8 mouse cellular contexts compared by ENCODE assay signal in the genomic region with DNA sequence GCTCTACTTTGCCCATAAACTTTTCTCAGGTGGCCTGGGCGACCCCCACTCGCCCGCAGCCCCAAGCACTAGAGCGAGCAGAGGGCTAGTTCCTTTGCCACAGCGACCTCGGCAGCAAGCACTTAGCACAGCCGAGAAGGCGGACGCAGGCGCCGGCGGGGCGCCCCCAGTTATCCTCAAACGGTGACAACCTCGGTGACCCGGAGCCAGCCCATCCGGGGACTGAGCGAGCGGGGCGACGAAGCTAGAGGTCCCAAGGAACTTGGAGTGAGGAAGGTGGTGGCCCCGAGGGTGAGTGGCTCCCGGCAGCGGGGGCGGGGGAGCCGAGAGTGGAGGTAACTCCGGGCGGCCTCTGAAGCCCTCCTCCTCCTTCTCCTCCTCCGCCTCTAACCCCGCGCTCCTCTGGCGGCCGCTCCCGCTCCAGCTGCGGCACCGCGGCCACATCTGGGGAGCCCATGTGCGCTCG. TPM values are rescaled to one million over a fixed set of nuclear protein-coding genes. Genes with fewer than 3 reads are reported as not detected.
A peak's percentile ranks its signal among the peaks of the same experiment; 100 is the strongest.
DNase-seq lines count a peak whose midpoint lies in the region; ATAC-seq and TF ChIP-seq lines count a peak whose summit lies in the region.

A gene (plus strand): TSS at position 370 of the 466 bp plus-strand sequence.

- no peak within 1 kb of the TSS for H3K27ac ChIP-seq in forebrain, embryonic 11.5 days (ENCODE audit: low read depth, low read length)
- peak within 1 kb of the TSS; percentile 41; the same call in 1 of the 2 replicates for H3K27ac ChIP-seq in heart, embryonic 12.5 days (ENCODE audit: poor library complexity, severe bottlenecking)
- H3K27ac ChIP-seq in kidney, embryonic 16.5 days (ENCODE audit: low read length), result peak within 1 kb of the TSS; percentile 75
- no peak within 1 kb of the TSS for H3K27ac ChIP-seq in liver, embryonic 15.5 days (replicated peaks)
- no peak within 1 kb of the TSS for H3K27ac ChIP-seq in olfactory bulb, adult 2 months (ENCODE audit: insufficient read depth, low read depth, low read length)

- H3K4me1 ChIP-seq in forebrain, embryonic 11.5 days (replicated peaks; ENCODE audit: control insufficient read depth, insufficient read depth, low read length), result no peaks in the 10 kb centered on the region; the same call in 1 of the 2 replicates
- H3K4me1 ChIP-seq in heart, embryonic 12.5 days (replicated peaks), result no peaks in the 10 kb centered on the region
- H3K4me1 ChIP-seq in kidney, embryonic 16.5 days (ENCODE audit: insufficient read depth, low read length), result peaks cover 20% of the 10 kb centered on the region; the same call in 1 of the 2 replicates
- no peaks in the 10 kb centered on the region for H3K4me1 ChIP-seq in liver, embryonic 15.5 days (replicated peaks)
- 0 out of 2 replicates have a peak, but pooled peaks cover 4% of the 10 kb centered on the region for H3K4me1 ChIP-seq in olfactory bulb, adult 2 months (ENCODE audit: control insufficient read depth, insufficient read depth, low read length)

- DNase-seq in CD4-positive helper T cell, adult 2 months (ENCODE audit: low read depth, low spot score), result peak; percentile 5
- peak; percentile 40 for DNase-seq in brain, adult 2 months (ENCODE audit: low read depth, low spot score)
- peak; percentile 79 for DNase-seq in forebrain, embryonic 11.5 days (ENCODE audit: low spot score)
- DNase-seq in urinary bladder, postnatal 25 days (ENCODE audit: low spot score), result peak; percentile 26

- peak within 1 kb of the TSS; percentile 99 for H3K4me2 ChIP-seq in forebrain, embryonic 11.5 days (ENCODE audit: low read depth, low read length, severe bottlenecking)
- peak within 1 kb of the TSS; percentile 92 for H3K4me2 ChIP-seq in heart, embryonic 12.5 days
- H3K4me2 ChIP-seq in kidney, embryonic 16.5 days (replicated peaks; ENCODE audit: low read depth, low read length), result peak within 1 kb of the TSS; percentile 100
- peak within 1 kb of the TSS; percentile 65 for H3K4me2 ChIP-seq in liver, embryonic 15.5 days

- ATAC-seq in forebrain, embryonic 11.5 days (replicated peaks; ENCODE audit: low FRiP score), result peak; percentile 74
- peak; percentile 69 for ATAC-seq in heart, embryonic 12.5 days (ENCODE audit: insufficient number of reproducible peaks, low FRiP score)
- ATAC-seq in kidney, embryonic 16.5 days (ENCODE audit: low FRiP score, low TSS enrichment), result peak; percentile 77
- peak; percentile 34 for ATAC-seq in liver, embryonic 15.5 days (ENCODE audit: insufficient read depth)

- H3K4me3 ChIP-seq in forebrain, embryonic 11.5 days (ENCODE audit: low read depth, low read length), result peak within 1 kb of the TSS; percentile 84
- peak within 1 kb of the TSS; percentile 86 for H3K4me3 ChIP-seq in heart, embryonic 12.5 days
- H3K4me3 ChIP-seq in kidney, embryonic 16.5 days (ENCODE audit: low read length), result peak within 1 kb of the TSS; percentile 72
- peak within 1 kb of the TSS; percentile 54 for H3K4me3 ChIP-seq in liver, embryonic 15.5 days (replicated peaks)
- peak within 1 kb of the TSS; percentile 76 for H3K4me3 ChIP-seq in olfactory bulb, adult 2 months (ENCODE audit: insufficient read depth, low read depth, low read length)

- no peaks in the 10 kb centered on the region for H3K36me3 ChIP-seq in forebrain, embryonic 11.5 days (ENCODE audit: control insufficient read depth, insufficient read depth, low read length)
- H3K36me3 ChIP-seq in heart, embryonic 12.5 days, result no peaks in the 10 kb centered on the region
- no peaks in the 10 kb centered on the region for H3K36me3 ChIP-seq in kidney, embryonic 16.5 days (ENCODE audit: insufficient read depth, low read length)
- H3K36me3 ChIP-seq in liver, embryonic 15.5 days (replicated peaks), result no peaks in the 10 kb centered on the region

- H3K9ac ChIP-seq in forebrain, embryonic 11.5 days (ENCODE audit: low read length), result peak within 1 kb of the TSS; percentile 84
- H3K9ac ChIP-seq in heart, embryonic 12.5 days, result peak within 1 kb of the TSS; percentile 84
- peak within 1 kb of the TSS; percentile 82 for H3K9ac ChIP-seq in kidney, embryonic 16.5 days (replicated peaks; ENCODE audit: low read length)
- H3K9ac ChIP-seq in liver, embryonic 15.5 days, result no peak within 1 kb of the TSS; the same call in 1 of the 2 replicates

- H3K9me3 ChIP-seq in forebrain, embryonic 11.5 days (ENCODE audit: control insufficient read depth, low read length), result no peaks in the 10 kb centered on the region
- H3K9me3 ChIP-seq in heart, embryonic 12.5 days (replicated peaks), result no peaks in the 10 kb centered on the region
- H3K9me3 ChIP-seq in kidney, embryonic 16.5 days (ENCODE audit: low read length), result no peaks in the 10 kb centered on the region
- no peaks in the 10 kb centered on the region for H3K9me3 ChIP-seq in liver, embryonic 15.5 days (replicated peaks)

- peaks cover 21% of the 10 kb centered on the region for H3K27me3 ChIP-seq in forebrain, embryonic 11.5 days (ENCODE audit: control insufficient read depth, insufficient read depth, low read length)
- H3K27me3 ChIP-seq in heart, embryonic 12.5 days (replicated peaks), result peaks cover 19% of the 10 kb centered on the region; the same call in 1 of the 2 replicates
- peaks cover 9% of the 10 kb centered on the region for H3K27me3 ChIP-seq in kidney, embryonic 16.5 days (ENCODE audit: insufficient read depth, low read length)
- H3K27me3 ChIP-seq in liver, embryonic 15.5 days, result peaks cover 58% of the 10 kb centered on the region

- TF ChIP-seq POLR2A in olfactory bulb, adult 2 months (IDR thresholded peaks at IDR 0.05; ENCODE audit: insufficient read depth, low read depth, low read length), result no peak

- no peak for TF ChIP-seq CTCF in olfactory bulb, adult 2 months (IDR thresholded peaks at IDR 0.05; ENCODE audit: insufficient read depth, low read depth, low read length)

- WGBS in forebrain, embryonic 11.5 days, result under 1% methylated on average over 35 of the region's 39 CpGs
- under 1% methylated on average over 38 of the region's 39 CpGs for WGBS in heart, embryonic 12.5 days
- WGBS in kidney, embryonic 16.5 days, result under 1% methylated on average over 37 of the region's 39 CpGs
- under 1% methylated on average over 34 of the region's 39 CpGs for WGBS in liver, embryonic 15.5 days (ENCODE audit: insufficient replicate concordance)
- under 1% methylated on average over 39 of the region's 39 CpGs for WGBS in olfactory bulb, adult 2 months

RNA-seq across cellular contexts. Expression of the gene that starts here (rescaled TPM):
- polyA plus RNA-seq in forebrain, embryonic 11.5 days (2014; fragmentation: Nextera tagmentation; extraction: Ambion mirVana), result 0.29 and 0.44 TPM in 2 replicates
- 0.47 and 0.64 TPM in 2 replicates for polyA plus RNA-seq in heart, embryonic 12.5 days (2016; fragmentation: Nextera tagmentation; extraction: Ambion mirVana)
- polyA plus RNA-seq in kidney, embryonic 16.5 days (2015; fragmentation: Nextera tagmentation; extraction: Ambion mirVana), result 3.5 TPM in 2 replicates
- 0.03 TPM in 1 of 2 replicates, not detected in the other for polyA plus RNA-seq in liver, embryonic 15.5 days (2015; fragmentation: Nextera tagmentation; extraction: Ambion mirVana)
- not detected in 2 replicates for polyA plus RNA-seq in olfactory bulb, adult 2 months (2012; ENCODE audit: insufficient read depth, insufficient read length, low replicate concordance, missing spikeins)

Comparison
In these comparisons a context has a peak if more than half of its experiments do, and no peak if none do; other contexts are left out.
1. Peak in DNase-seq, ATAC-seq, H3K4me3 ChIP-seq, H3K9ac ChIP-seq and H3K4me2 ChIP-seq in forebrain, embryonic 11.5 days; RNA of the gene not detected or under 1 TPM.
2. Peak in ATAC-seq, H3K4me3 ChIP-seq, H3K27ac ChIP-seq, H3K9ac ChIP-seq and H3K4me2 ChIP-seq in heart, embryonic 12.5 days; RNA of the gene not detected or under 1 TPM.
3. Peak in ATAC-seq, H3K4me3 ChIP-seq and H3K4me2 ChIP-seq in liver, embryonic 15.5 days; RNA of the gene not detected or under 1 TPM.
4. DNase-seq: peak in every context shown above with its lines; median percentile 79 in forebrain, embryonic 11.5 days; 40 in brain, adult 2 months; 26 in urinary bladder, postnatal 25 days; 5 in CD4-positive helper T cell, adult 2 months.